Mouse (Mus musculus) effector memory CD4-positive, alpha-beta T cell, adult 7 months (primary cell): ENCODE data around the gene Ntpcr. TPM values are rescaled to one million over a fixed set of nuclear protein-coding genes. Genes with fewer than 3 reads are reported as not detected.

Experiments
- polyA plus RNA-seq: library from polyadenylated mRNA; unstranded; fragments of 100-300 nt; shearing (Covaris generic); gene quantifications from one replicate; pipeline ENCODE4 v1.2.1, GENCODE M21; 2017

The Ntpcr gene
- polyA plus RNA-seq, result 9.2 TPM

GRCm38 (mm10) chr8:125729746-125730145, at the start of gene Ntpcr:
TSS of gene Ntpcr (plus strand) at chr8:125729963.

Other genes with a start within 250 kb of the Ntpcr start
- gene Sipa1l2, start 160.2 kb upstream of the Ntpcr start, polyA plus RNA-seq, result 4.2 TPM
- not detected for gene Map10, start 60.1 kb upstream of the Ntpcr start, polyA plus RNA-seq
- 0.88 TPM for gene Pcnx2, start 168.4 kb downstream of the Ntpcr start, polyA plus RNA-seq
- gene Map3k21, start 180.5 kb downstream of the Ntpcr start, polyA plus RNA-seq, result not detected